Mouse (Mus musculus): ENCODE results near the gene Ppfia2. TPM values are rescaled to one million over a fixed set of nuclear protein-coding genes. Genes with fewer than 3 reads are reported as not detected.

Gene Ppfia2
- 10 to 100 TPM; 61.4 to 69.0 (median 66.3) TPM for total RNA-seq (2022)

- peak; percentile 48 to 67 for DNase-seq (ENCODE audit: low spot score in 2 of 2)
These were observed at the start of gene Ppfia2 for GRCm38 (mm10) chr10:106469855-106470532. Gene Ppfia2, plus strand, starts transcription at chr10:106470339.

GRCm38 (mm10) chr10:106468956-106469721 is 1.0 kb upstream of the Ppfia2 start:
- peak; percentile 59 to 88 for DNase-seq (ENCODE audit: low spot score in 2 of 2)

GRCm38 (mm10) chr10:106470533-106471205 is 530 bp downstream of the Ppfia2 start:
- peak in 1 of 2 experiments; percentile 5 for DNase-seq (ENCODE audit: low spot score in 2 of 2)

- DNase-seq (ENCODE audit: low spot score in 2 of 2) = peak in 1 of 2 experiments; percentile 21
These were observed 39.4 kb downstream of the Ppfia2 start for GRCm38 (mm10) chr10:106509281-106510165.

- peak in 1 of 2 experiments; percentile 19 for DNase-seq (ENCODE audit: low spot score in 2 of 2)
These were observed 95.9 kb downstream of the Ppfia2 start for GRCm38 (mm10) chr10:106566036-106566435.

- DNase-seq (ENCODE audit: low spot score in 2 of 2) = no peak
These were observed 114.9 kb downstream of the Ppfia2 start for GRCm38 (mm10) chr10:106585026-106585425.

- no peak for DNase-seq (ENCODE audit: low spot score in 2 of 2)
These were observed 115.4 kb downstream of the Ppfia2 start for GRCm38 (mm10) chr10:106585476-106586080.

- DNase-seq (ENCODE audit: low spot score in 2 of 2) = no peak
These were observed 117.7 kb downstream of the Ppfia2 start for GRCm38 (mm10) chr10:106587817-106588216.

- DNase-seq (ENCODE audit: low spot score in 2 of 2) = no peak
These were observed 120.8 kb downstream of the Ppfia2 start for GRCm38 (mm10) chr10:106590944-106591343.

- no peak for DNase-seq (ENCODE audit: low spot score in 2 of 2)
These were observed 126.8 kb downstream of the Ppfia2 start for GRCm38 (mm10) chr10:106596976-106597375.

- no peak for DNase-seq (ENCODE audit: low spot score in 2 of 2)
These were observed 133.3 kb downstream of the Ppfia2 start for GRCm38 (mm10) chr10:106603319-106603898.

- DNase-seq (ENCODE audit: low spot score in 2 of 2) = no peak
These were observed 139.2 kb downstream of the Ppfia2 start for GRCm38 (mm10) chr10:106609177-106609981.

- DNase-seq (ENCODE audit: low spot score in 2 of 2) = no peak
These were observed 140.1 kb downstream of the Ppfia2 start for GRCm38 (mm10) chr10:106610222-106610621.

GRCm38 (mm10) chr10:106618194-106618593 is 148.1 kb downstream of the Ppfia2 start:
- no peak for DNase-seq (ENCODE audit: low spot score in 2 of 2)

GRCm38 (mm10) chr10:106620952-106621351 is 150.8 kb downstream of the Ppfia2 start:
- DNase-seq (ENCODE audit: low spot score in 2 of 2) = no peak

- DNase-seq (ENCODE audit: low spot score in 2 of 2) = no peak
These were observed 153.2 kb downstream of the Ppfia2 start for GRCm38 (mm10) chr10:106623342-106623741.

GRCm38 (mm10) chr10:106632171-106632935 is 162.2 kb downstream of the Ppfia2 start:
- peak in 1 of 2 experiments; percentile 50 for DNase-seq (ENCODE audit: low spot score in 2 of 2)

GRCm38 (mm10) chr10:106633898-106634297 is 163.8 kb downstream of the Ppfia2 start:
- no peak for DNase-seq (ENCODE audit: low spot score in 2 of 2)

- no peak for DNase-seq (ENCODE audit: low spot score in 2 of 2)
These were observed 182.1 kb downstream of the Ppfia2 start for GRCm38 (mm10) chr10:106652276-106652675.

Data from left cerebral cortex, adult 8-10 months (tissue).